Mouse (Mus musculus) mature B cell (primary cell): Measurements from ENCODE around the gene Mipol1.

Experiments used
- in situ Hi-C: fragments of 300-500 bp; cut with MboI; formaldehyde crosslinking; loops from 2 replicates; pipeline ENCODE4 v1.14.3; 2019

Mipol1 gene

GRCm38 (mm10) chr12:57515702-57516377 lies 285.6 kb downstream of the Mipol1 start:
- in situ Hi-C loops = no loop called here

GRCm38 (mm10) chr12:57528335-57528734 lies 298.1 kb downstream of the Mipol1 start:
- in situ Hi-C loops = no loop called here

- in situ Hi-C loops = no loop called here
Observed at GRCm38 (mm10) chr12:57530474-57530873, 300.2 kb downstream of the Mipol1 start.

GRCm38 (mm10) chr12:57534517-57534878 lies 304.3 kb downstream of the Mipol1 start:
- in situ Hi-C loops = no loop called here

GRCm38 (mm10) chr12:57534879-57535611 lies 304.8 kb downstream of the Mipol1 start:
- in situ Hi-C loops = no loop called here

- in situ Hi-C loops = no loop called here
Observed at GRCm38 (mm10) chr12:57536056-57536908, 306.1 kb downstream of the Mipol1 start.

GRCm38 (mm10) chr12:57536909-57537670 lies 306.9 kb downstream of the Mipol1 start:
- in situ Hi-C loops = no loop called here

GRCm38 (mm10) chr12:57537791-57538587 lies 307.8 kb downstream of the Mipol1 start:
- in situ Hi-C loops = no loop called here

GRCm38 (mm10) chr12:57538588-57539550 lies 308.6 kb downstream of the Mipol1 start:
- in situ Hi-C loops = no loop called here

- in situ Hi-C loops = no loop called here
Observed at GRCm38 (mm10) chr12:57539551-57539985, 309.3 kb downstream of the Mipol1 start.

- in situ Hi-C loops = no loop called here
Observed at GRCm38 (mm10) chr12:57541118-57541517, 310.9 kb downstream of the Mipol1 start.

- in situ Hi-C loops = no loop called here
Observed at GRCm38 (mm10) chr12:57541931-57542745, 311.9 kb downstream of the Mipol1 start.

- in situ Hi-C loops = no loop called here
Observed at GRCm38 (mm10) chr12:57542746-57543626, 312.8 kb downstream of the Mipol1 start.

- in situ Hi-C loops = no loop called here
Observed at GRCm38 (mm10) chr12:57543627-57543991, 313.4 kb downstream of the Mipol1 start.

GRCm38 (mm10) chr12:57544641-57545370 lies 314.6 kb downstream of the Mipol1 start:
- in situ Hi-C loops = no loop called here

- in situ Hi-C loops = no loop called here
Observed at GRCm38 (mm10) chr12:57545371-57546241, 315.4 kb downstream of the Mipol1 start.
